Mouse (Mus musculus): ENCODE data around the gene Bhmt. TPM values are rescaled to one million over a fixed set of nuclear protein-coding genes. Genes with fewer than 3 reads are reported as not detected.

Bhmt gene
- polyA plus RNA-seq, 1 experiment from 2014 or later, result 0.95 TPM

GRCm38 (mm10) chr13:93639636-93640035 lies 1.9 kb upstream of the Bhmt start:
- ATAC-seq (ENCODE audit: low FRiP score), result no peak
- Histone ChIP-seq H3K9ac (no peak overlapping the region), H3K36me3 (no peaks in the 10 kb centered on the region), H3K4me2 (no peak overlapping the region), H3K9me3 (no peaks in the 10 kb centered on the region), H3K4me3 (no peak overlapping the region), H3K27ac (no peak overlapping the region), H3K27me3 (no peaks in the 10 kb centered on the region), H3K4me1 (replicated peaks) (no peaks in the 10 kb centered on the region)
- WGBS, result 81% methylated on average over 4 of the region's 4 CpGs

DNA sequence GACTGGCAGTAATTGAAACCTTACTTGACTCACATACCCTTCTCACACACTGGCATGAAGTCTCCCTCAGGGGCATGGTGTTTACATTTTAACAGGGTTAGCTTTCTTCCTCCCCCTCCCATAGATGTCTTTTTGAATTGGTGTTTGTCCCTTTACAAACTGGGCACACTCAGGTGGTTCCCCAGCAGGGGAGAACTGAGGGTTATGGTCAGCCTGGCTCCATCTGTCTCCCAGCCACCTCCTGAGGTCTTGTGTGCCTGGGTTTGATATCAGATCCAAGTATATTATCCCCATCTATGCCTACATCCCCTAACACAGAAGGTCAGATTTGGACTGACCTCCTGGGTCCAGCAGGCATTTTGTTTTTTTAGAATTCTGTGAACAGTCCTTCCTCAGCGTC lies 1.2 kb downstream of the Bhmt start:
- H3K27me3 ChIP-seq, result no peaks in the 10 kb centered on the region
- H3K27ac ChIP-seq, result no peak overlapping the region
- no peak overlapping the region for H3K4me3 ChIP-seq
- H3K4me1 ChIP-seq (replicated peaks), result no peaks in the 10 kb centered on the region
- no peak overlapping the region for H3K4me2 ChIP-seq
- H3K9me3 ChIP-seq, result no peaks in the 10 kb centered on the region
- no peak overlapping the region for H3K9ac ChIP-seq
- H3K36me3 ChIP-seq, result no peaks in the 10 kb centered on the region
- ATAC-seq (ENCODE audit: low FRiP score), result no peak
- 90% methylated on average over 1 of the region's 1 CpGs for WGBS

DNA sequence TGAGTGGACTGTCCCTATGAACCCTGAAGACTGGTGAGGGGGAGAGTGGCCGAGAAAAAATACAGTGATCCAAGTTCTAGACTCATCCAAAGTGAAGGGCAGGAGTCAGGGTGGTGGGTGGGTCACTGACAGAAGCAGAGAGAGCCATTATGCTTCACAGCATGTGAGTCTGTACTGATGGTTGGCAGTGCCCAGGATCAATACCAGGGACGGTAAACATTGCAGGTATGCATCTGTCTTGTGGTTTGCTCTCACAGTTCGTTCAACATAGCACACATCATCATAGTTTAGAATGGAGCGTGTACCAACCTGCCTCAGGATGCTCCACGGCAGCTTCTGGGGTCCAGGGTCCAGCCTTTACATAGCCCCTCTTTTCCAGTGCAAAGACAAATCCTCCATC lies 4.8 kb downstream of the Bhmt start:
- Histone ChIP-seq H3K36me3 (no peaks in the 10 kb centered on the region), H3K4me2 (no peak overlapping the region), H3K27ac (no peak overlapping the region), H3K27me3 (no peaks in the 10 kb centered on the region), H3K9me3 (no peaks in the 10 kb centered on the region), H3K9ac (no peak overlapping the region), H3K4me3 (no peak overlapping the region), H3K4me1 (replicated peaks) (no peaks in the 10 kb centered on the region)
- no peak for ATAC-seq (ENCODE audit: low FRiP score)
- whole genome bisulfite sequencing, result 89% methylated on average over 5 of the region's 5 CpGs

DNA sequence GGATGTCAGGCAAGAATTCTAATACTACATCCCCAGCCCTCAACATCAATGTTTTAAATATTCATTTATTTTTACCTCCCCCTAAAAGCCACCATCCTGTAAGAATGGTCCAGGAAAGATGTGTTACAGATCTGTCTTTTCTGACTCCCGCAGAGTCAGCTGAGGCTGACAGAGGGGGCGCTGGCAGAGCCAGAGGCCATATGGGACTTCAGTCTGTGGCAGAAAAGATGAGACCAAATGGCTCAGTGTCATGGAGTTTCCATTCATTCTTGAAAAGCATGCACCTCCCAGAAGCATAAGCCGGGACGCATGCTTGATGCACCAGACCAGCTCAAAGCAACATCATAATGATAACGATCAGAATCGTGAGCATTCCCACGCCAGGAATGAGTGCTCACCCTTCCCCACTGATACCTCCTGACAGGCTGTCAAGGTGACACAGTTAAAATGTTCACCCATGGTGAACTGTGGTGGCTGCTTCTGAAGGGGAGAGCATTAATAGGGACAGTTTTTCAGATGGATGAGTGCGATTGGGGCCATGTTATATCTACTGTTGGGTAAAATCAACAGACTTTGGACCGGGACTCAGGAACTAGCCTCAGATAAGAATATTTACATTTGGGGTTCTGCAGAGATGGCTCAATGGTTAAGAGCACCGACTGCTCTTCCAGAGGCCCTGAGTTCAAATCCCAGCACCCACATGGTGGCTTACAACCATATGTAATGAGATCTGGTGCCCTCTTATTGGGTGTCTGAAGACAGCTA lies 6.6 kb downstream of the Bhmt start:
- Histone ChIP-seq H3K9me3 (no peaks in the 10 kb centered on the region), H3K36me3 (no peaks in the 10 kb centered on the region), H3K27me3 (no peaks in the 10 kb centered on the region), H3K4me2 (no peak overlapping the region), H3K9ac (no peak overlapping the region), H3K27ac (no peak overlapping the region), H3K4me1 (replicated peaks) (no peaks in the 10 kb centered on the region), H3K4me3 (no peak overlapping the region)
- WGBS, result 87% methylated on average over 10 of the region's 10 CpGs
- ATAC-seq (ENCODE audit: low FRiP score), result no peak

DNA sequence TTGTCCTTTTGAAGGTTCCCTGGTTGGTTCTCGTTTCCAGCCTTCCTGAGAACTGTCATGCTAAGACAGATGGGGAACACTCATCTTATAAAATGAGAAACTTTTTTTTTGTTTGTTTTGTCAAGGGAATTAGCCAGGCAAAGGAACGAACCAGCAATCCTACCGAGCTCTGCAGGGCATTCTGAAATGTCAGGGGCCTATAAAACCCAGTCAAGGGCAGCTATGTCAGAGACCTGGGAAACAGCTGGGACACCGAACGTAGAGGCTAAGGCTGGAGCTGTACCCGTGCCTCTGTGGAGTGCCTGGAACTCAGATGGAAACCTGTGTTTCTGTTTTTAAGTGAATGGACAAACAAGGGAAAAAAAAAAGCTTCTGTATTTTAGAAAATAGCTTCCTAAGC lies 8.9 kb downstream of the Bhmt start:
- H3K4me2 ChIP-seq, result no peak overlapping the region
- H3K27ac ChIP-seq, result no peak overlapping the region
- no peaks in the 10 kb centered on the region for H3K27me3 ChIP-seq
- 20% methylated on average over 6 of the region's 6 CpGs for WGBS
- H3K4me1 ChIP-seq (replicated peaks), result no peaks in the 10 kb centered on the region
- no peak overlapping the region for H3K4me3 ChIP-seq
- no peaks in the 10 kb centered on the region for H3K36me3 ChIP-seq
- no peak overlapping the region for H3K9ac ChIP-seq
- H3K9me3 ChIP-seq, result no peaks in the 10 kb centered on the region
- ATAC-seq (ENCODE audit: low FRiP score), result no peak

- Histone ChIP-seq H3K4me3 (no peak overlapping the region), H3K4me1 (replicated peaks) (no peaks in the 10 kb centered on the region), H3K9ac (no peak overlapping the region), H3K4me2 (no peak overlapping the region), H3K27ac (no peak overlapping the region), H3K36me3 (no peaks in the 10 kb centered on the region), H3K9me3 (no peaks in the 10 kb centered on the region), H3K27me3 (no peaks in the 10 kb centered on the region)
- no peak for ATAC-seq (ENCODE audit: low FRiP score)
- WGBS, result 45% methylated on average over 6 of the region's 6 CpGs
These were observed 23.3 kb downstream of the Bhmt start for GRCm38 (mm10) chr13:93614361-93614948.

GRCm38 (mm10) chr13:93613771-93614170 lies 24.0 kb downstream of the Bhmt start:
- H3K4me1 ChIP-seq (replicated peaks), result no peaks in the 10 kb centered on the region
- no peak for ATAC-seq (ENCODE audit: low FRiP score)
- H3K4me3 ChIP-seq, result no peak overlapping the region
- H3K36me3 ChIP-seq, result no peaks in the 10 kb centered on the region
- H3K27ac ChIP-seq, result no peak overlapping the region
- no peak overlapping the region for H3K4me2 ChIP-seq
- WGBS, result 77% methylated on average over 4 of the region's 4 CpGs
- H3K9me3 ChIP-seq, result no peaks in the 10 kb centered on the region
- no peak overlapping the region for H3K9ac ChIP-seq
- H3K27me3 ChIP-seq, result no peaks in the 10 kb centered on the region

- peak; percentile 71 for ATAC-seq (ENCODE audit: low FRiP score)
- no peak overlapping the region for H3K27ac ChIP-seq
- no peaks in the 10 kb centered on the region for H3K27me3 ChIP-seq
- H3K4me2 ChIP-seq, result no peak overlapping the region
- H3K9ac ChIP-seq, result no peak overlapping the region
- H3K4me3 ChIP-seq, result no peak overlapping the region
- WGBS, result 64% methylated on average over 19 of the region's 19 CpGs
- no peaks in the 10 kb centered on the region for H3K4me1 ChIP-seq (replicated peaks)
- H3K9me3 ChIP-seq, result no peaks in the 10 kb centered on the region
- H3K36me3 ChIP-seq, result no peaks in the 10 kb centered on the region
These were observed 24.8 kb downstream of the Bhmt start for GRCm38 (mm10) chr13:93612660-93613607.

DNA sequence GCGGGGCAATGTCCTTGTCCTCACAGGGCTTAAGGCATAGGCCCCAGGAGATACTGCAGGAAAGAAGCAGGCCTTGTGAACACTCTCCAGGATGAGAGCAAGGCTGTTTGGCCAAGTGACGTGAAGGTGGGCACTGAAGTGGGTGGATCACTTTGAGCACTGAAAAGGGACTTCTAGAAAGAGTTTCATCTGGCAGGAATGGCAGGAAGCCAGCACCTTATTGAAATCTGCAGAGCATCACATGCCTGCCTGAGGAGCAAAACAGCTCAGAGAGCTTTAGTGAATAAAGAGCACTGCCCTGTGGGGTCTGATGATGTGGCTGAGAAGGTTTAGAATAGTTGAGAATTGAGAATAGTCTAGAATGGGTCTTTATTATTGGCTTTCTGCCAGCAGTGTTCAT lies 29.3 kb downstream of the Bhmt start:
- no peak overlapping the region for H3K9ac ChIP-seq
- H3K9me3 ChIP-seq, result no peaks in the 10 kb centered on the region
- no peak for ATAC-seq (ENCODE audit: low FRiP score)
- no peaks in the 10 kb centered on the region for H3K4me1 ChIP-seq (replicated peaks)
- no peaks in the 10 kb centered on the region for H3K27me3 ChIP-seq
- H3K4me3 ChIP-seq, result no peak overlapping the region
- no peak overlapping the region for H3K4me2 ChIP-seq
- 89% methylated on average over 2 of the region's 2 CpGs for WGBS
- no peak overlapping the region for H3K27ac ChIP-seq
- H3K36me3 ChIP-seq, result no peaks in the 10 kb centered on the region

GRCm38 (mm10) chr13:93607701-93608100 lies 30.1 kb downstream of the Bhmt start:
- Histone ChIP-seq H3K27me3 (no peaks in the 10 kb centered on the region), H3K27ac (no peak overlapping the region), H3K4me2 (no peak overlapping the region), H3K36me3 (no peaks in the 10 kb centered on the region), H3K4me1 (replicated peaks) (no peaks in the 10 kb centered on the region), H3K4me3 (no peak overlapping the region), H3K9me3 (no peaks in the 10 kb centered on the region), H3K9ac (no peak overlapping the region)
- 92% methylated on average over 3 of the region's 3 CpGs for WGBS
- ATAC-seq (ENCODE audit: low FRiP score), result no peak

- no peaks in the 10 kb centered on the region for H3K4me1 ChIP-seq (replicated peaks)
These were observed 30.7 kb downstream of the Bhmt start for GRCm38 (mm10) chr13:93606868-93607578.

DNA sequence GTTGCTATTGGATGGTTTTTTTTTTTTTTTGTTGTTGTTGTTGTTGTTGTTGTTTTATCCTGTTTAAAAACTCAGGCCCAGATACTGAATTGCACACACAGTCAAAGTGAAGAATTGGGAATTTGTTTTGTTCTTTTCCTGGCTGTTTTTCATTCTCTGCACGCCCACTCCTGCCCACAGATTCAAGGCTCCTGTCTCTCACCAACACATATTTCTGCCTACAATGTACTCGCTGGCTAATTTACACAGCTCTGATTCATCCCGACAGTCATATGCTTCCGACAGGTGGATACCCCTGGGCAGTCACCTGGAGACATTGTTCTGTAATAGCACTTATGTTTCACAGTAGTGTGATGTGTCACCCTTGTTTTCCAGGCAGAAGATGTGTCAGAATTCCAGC lies 33.1 kb downstream of the Bhmt start:
- Histone ChIP-seq H3K4me2 (no peak overlapping the region), H3K4me3 (no peak overlapping the region), H3K9ac (no peak overlapping the region), H3K27ac (no peak overlapping the region), H3K36me3 (no peaks in the 10 kb centered on the region), H3K4me1 (replicated peaks) (no peaks in the 10 kb centered on the region), H3K9me3 (no peaks in the 10 kb centered on the region), H3K27me3 (no peaks in the 10 kb centered on the region)
- WGBS, result 86% methylated on average over 4 of the region's 4 CpGs
- no peak for ATAC-seq (ENCODE audit: low FRiP score)

More at GRCm38 (mm10) chr13:93606868-93607578, 30.7 kb downstream of the Bhmt start:
- H3K9me3 ChIP-seq, result no peaks in the 10 kb centered on the region
- H3K27ac ChIP-seq, result no peak overlapping the region
- H3K27me3 ChIP-seq, result no peaks in the 10 kb centered on the region
- H3K36me3 ChIP-seq, result no peaks in the 10 kb centered on the region
- 78% methylated on average over 13 of the region's 13 CpGs for WGBS
- no peak for ATAC-seq (ENCODE audit: low FRiP score)
- no peak overlapping the region for H3K9ac ChIP-seq
- no peak overlapping the region for H3K4me3 ChIP-seq
- no peak overlapping the region for H3K4me2 ChIP-seq

Data from hindbrain, embryonic 13.5 days (tissue).